Mouse (Mus musculus): ENCODE data around the gene Sgip1.

The Sgip1 gene

DNA sequence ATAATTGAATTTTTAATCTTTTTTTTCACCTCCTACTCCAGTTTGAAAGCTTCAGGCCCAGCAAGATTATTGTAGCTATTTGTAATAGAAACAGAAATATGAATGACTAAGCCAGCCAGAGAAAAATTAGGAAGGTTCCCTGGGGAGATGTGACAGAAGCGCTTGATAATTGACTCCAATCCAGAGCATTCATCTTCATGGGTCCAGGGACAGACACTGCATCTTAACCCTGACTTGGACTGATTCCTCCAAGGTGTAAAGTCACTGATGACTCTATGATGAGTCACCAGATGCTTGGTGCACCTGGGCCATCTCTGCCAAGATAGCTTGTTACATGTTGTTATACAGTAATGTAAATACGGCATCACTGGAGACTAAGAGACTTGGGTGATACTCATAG lies 92.6 kb downstream of the Sgip1 start:
- in situ Hi-C loops (cut with MboI; ENCODE audit: unreplicated experiment in 2 of 2): no loop called here

DNA sequence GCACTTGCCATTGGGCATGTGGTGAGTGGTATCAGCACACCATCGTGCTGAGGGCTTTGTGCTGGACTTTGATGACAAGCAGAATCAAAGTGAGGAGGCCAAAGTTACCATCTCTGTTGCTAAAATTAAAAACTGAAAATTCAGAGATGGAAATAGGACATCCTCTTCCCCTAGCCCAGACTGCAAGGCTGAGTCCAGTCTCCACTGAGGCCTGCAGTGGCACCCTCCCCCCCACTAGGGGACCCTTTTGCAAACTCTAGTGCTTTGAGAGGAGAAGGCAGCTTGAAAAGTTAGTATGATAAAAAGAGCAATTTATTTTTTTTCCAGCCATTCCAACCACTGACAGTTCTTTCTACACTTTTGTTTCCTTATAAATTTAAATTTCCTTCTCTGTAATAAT lies 93.6 kb downstream of the Sgip1 start:
- in situ Hi-C loops (cut with MboI; ENCODE audit: unreplicated experiment in 2 of 2): no loop called here

DNA sequence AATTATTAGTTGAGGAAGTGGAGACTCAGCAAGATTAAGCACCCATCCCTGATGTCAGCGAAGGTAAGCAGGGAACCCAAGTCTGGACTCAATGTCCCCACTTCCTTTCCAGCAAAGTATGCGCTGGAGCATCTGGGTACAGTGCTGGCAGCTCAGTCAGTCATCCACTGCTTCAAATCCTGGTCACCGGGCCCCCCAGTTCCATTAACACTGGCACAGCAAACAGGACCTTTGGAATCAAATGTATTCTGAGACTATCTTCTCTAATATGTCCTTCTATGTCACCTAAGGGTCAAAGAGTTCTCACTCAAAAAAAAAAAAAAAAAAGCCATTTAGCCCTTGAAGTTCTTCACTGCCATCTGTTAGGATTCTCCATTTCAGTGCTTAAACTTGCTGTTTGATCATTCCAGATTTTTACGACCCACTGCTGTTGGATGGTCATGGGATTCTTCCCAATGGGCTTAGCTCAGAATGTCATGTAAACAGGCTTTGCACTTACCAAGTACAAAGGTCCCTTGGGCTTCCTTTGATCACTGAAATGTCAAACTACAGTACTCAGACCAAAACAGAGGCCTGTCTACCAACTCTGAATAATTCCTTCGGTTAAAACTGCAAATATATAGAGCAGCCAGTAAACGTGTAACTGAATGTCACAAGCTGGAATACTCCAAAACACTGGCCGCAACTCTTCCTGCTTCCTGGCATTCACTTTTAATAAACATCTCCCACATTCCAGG lies 99.1 kb downstream of the Sgip1 start:
- in situ Hi-C loops (cut with MboI; ENCODE audit: unreplicated experiment in 2 of 2): no loop called here

DNA sequence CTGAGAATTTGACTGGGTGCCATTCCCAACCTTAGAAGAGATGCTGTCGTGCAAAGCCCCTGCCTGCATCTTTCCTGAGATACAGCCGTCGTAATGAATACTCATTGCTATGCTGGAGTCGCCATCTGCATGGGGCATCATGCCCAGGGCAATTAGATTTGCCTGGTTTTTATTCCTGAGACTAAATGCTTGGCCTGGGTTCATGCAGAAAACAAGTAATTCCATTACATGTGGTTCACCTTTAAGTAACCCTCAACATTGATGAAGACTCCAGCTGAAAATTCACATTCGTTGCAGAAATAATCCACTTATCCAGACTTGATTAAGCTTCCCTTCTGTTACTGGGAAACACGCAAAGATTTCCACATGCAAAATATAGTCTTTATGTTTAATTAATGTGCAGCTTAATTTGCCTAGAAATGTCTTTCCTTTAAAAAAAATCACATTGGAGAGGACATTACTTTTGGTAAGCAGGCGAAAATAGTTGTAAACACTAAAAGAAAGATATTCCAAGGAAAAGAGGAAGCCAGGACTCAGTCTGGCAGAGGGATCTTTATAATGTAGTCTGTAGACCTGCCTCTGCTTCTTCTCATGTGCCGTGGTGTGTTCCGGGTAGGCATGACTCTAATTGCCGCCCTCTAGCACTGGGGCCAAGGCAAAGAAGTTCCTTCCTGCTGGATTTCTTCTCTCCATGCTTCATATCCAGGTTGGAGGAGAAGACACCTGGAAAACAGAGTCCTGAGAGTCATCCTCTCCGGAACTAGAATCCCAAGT lies 100.0 kb downstream of the Sgip1 start:
- in situ Hi-C loops (cut with MboI; ENCODE audit: unreplicated experiment in 2 of 2): no loop called here

DNA sequence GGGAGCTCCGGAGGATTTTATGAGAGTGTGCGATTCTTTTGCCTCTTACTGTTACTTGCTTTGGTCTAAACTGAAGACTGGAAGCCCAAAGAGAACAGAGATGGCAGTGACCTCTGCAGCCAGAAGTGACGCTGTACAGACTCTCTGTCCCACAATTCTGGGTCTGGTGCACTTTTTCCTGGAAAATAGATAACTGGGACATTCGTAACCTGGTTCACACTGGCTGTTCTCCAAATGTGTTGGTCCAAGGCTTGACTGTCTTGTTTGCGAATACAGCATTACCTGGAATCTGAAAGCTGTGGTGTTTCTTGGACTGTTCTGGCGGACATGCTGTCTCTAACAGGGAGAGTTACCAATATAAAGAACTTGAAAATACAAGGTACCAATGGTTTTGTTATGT lies 109.4 kb downstream of the Sgip1 start:
- in situ Hi-C loops (cut with MboI; ENCODE audit: unreplicated experiment in 2 of 2): no loop called here

DNA sequence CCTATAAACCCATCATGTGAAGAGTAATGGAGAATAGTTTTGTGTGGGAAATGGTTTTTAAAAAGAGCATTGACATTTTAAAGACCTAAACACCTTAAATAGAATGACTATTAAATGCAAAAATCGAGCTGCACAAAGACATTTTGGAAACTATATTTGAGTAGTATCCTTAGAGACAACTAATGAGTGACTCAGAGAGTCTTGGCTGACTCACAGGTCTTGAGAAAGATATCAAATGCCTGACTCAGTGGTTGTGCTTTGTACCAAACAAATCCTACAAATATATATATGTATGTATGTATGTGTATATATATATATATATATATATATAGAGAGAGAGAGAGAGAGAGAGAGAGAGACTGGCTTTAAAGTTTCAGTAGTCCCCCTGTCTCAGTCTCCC lies 110.1 kb downstream of the Sgip1 start:
- in situ Hi-C loops (cut with MboI; ENCODE audit: unreplicated experiment in 2 of 2): no loop called here

DNA sequence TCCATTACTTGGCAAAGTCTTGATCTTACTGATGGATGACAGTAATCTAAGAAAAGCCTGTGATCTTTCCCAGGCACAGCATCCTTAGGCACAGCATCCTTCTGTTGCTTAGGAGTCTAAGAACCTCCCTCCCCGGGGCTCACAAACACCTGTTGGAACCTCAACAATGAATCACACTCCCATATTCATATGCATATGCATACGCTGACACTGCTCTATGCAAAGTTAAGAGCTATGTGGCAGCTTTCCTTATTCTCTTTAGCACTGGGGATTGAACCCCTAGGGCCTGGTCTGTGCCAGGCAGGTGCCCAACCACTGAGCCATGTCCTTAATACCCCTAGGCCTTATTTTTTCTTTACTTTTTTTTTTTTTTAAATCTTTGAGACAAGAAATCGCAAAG lies 111.2 kb downstream of the Sgip1 start:
- in situ Hi-C loops (cut with MboI; ENCODE audit: unreplicated experiment in 2 of 2): no loop called here

DNA sequence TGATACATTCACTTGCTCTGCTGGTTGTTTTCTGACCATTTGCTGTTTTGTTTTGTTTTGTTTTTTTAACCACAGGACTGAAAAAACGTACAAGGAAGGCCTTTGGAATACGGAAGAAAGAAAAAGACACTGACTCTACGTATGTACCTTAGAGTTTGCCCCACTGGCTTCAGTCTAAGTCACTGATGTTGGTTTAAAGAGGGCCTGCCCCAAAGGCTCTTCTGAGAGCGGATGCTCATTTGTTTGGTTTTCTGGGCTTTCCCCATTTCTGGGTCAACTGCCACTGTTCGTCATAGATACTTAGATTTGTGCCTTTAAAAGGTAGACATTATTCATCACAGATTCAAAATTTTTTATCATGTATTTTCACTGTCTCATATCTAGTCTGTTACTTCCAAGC lies 111.7 kb downstream of the Sgip1 start:
- in situ Hi-C loops (cut with MboI; ENCODE audit: unreplicated experiment in 2 of 2): no loop called here

DNA sequence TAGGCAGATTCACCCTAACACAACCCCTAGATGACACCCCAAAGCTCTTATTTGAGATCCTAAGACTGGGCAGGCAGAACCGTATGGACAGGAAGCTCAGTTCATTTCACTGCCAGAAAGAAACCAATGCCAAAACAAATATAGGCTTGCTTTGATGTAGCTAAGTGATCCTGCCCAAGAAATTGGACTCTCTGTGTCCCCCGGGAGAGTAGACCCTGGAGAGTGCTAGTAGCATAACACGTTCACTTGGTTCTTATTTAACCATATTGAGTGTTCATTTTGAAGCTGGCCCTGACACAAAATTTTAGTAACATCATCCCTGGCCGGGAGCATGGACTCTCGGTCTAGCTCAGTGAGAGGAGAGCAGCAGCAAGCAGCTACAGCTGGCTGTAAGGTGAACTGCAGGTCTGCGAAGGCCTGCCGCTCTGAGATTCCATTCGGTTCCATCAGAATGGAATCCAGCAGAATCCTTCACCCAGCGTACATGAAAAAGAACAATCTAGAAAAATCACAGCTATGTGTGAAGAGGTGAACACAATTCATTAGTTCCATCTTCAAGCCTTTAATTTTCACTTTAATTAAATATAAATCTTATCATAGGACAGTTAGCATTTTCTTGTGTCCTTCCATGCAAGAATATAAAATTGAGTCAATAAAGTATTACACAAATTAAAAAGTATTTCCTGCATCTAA lies 112.4 kb downstream of the Sgip1 start:
- in situ Hi-C loops (cut with MboI; ENCODE audit: unreplicated experiment in 2 of 2): no loop called here

DNA sequence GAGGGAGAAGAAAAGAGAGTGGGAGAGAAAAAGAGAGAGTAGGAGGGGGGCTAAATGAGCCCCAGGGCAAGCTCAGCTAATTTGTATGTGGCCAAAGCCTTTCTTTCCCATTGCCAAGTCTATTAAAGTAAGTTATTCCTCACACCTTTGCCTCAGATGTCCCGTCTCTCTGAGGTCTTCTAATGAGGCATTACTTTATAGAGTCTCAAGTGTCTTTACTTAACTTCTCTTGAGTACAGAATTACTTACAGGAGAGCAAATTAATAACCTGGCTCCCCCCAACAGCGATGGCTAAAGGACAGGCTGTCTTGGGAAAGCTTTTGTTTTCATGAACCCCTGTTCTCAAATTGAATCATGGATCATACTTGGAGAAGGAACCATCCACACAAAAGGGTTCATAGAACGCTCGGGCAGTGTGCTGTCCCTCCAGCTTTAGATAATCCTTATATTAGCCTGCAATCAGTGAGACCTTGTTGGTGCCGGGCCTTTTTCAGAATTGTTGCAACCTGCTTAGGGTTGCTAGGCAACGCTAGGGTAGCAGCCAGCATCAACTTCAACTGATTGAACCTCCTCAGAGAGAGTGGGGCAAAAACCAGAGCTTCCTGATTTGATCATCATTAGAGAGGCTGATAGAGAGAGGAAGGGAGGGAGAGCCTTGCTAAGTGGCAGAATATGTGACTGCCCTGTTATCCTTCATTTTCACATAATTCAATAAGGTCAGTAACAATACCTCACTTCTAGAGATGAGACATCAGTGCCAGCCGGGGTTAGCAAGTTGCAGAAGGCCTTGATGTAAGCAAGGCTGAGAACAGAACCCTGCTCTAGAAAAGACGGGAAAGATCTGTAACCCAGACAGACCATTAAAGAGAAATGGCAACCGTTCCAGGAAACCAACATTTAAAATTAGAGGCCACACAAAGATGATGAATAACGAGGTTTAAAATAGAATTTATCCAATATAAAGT lies 114.1 kb downstream of the Sgip1 start:
- in situ Hi-C loops (cut with MboI; ENCODE audit: unreplicated experiment in 2 of 2): no loop called here

DNA sequence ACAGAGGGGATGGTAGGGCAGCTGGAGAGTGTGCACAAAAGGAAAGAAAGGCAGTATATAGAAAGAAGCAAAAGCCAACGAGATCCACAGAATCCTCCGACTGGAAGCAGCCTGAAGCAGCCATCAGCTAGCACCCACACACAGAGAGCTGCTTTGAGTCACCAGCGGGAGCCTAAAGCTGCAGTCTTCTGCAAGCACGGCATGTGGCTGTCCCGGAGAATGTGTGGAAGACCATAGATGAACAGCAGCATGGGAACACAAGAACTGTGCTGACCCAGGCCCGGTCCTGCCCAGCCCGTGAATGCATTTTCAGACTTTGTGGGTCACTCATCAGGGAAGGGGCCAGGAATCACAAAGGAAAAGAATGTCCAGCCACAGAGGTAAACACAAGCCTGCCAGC lies 115.0 kb downstream of the Sgip1 start:
- in situ Hi-C loops (cut with MboI; ENCODE audit: unreplicated experiment in 2 of 2): no loop called here

DNA sequence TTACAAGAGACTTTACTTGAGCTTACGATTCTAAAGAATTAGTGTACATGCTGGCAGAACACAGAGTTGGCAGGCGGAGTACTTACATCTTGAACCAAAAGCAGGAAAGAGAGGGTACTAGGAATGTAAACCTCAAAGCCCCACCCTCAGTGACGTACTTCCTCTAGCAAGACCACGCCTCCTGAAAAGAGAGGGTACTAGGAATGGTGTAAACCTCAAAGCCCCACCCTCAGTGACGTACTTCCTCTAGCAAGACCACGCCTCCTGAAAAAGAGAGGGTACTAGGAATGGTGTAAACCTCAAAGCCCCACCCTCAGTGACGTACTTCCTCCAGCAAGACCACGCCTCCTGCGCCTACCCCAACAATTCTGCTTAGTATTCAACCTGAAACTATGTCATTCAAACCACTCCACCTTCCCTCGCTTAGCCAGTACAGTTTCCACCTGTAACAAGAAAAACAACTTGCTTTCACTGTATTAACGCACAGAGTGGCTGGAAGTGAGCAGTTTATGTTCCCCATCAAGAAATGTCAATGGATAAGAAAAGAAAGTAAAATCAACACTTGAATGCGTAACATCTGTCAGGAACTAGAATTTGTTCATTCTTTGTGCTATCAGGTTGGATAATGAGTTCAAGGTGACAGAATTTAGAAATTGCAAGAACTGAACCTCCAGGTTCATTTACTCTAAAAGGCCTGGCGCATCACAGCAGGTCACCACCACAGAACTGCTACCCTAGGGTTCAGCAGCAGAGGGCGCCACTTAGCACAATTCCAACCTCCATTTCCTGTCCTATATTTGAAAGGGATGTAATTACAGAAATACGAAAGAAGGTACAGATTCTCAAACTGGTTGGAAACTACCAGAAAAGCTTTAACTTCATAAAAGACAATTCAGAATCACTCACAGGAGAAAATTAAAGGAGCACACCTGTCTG lies 118.4 kb downstream of the Sgip1 start:
- in situ Hi-C loops (cut with MboI; ENCODE audit: unreplicated experiment in 2 of 2): no loop called here

DNA sequence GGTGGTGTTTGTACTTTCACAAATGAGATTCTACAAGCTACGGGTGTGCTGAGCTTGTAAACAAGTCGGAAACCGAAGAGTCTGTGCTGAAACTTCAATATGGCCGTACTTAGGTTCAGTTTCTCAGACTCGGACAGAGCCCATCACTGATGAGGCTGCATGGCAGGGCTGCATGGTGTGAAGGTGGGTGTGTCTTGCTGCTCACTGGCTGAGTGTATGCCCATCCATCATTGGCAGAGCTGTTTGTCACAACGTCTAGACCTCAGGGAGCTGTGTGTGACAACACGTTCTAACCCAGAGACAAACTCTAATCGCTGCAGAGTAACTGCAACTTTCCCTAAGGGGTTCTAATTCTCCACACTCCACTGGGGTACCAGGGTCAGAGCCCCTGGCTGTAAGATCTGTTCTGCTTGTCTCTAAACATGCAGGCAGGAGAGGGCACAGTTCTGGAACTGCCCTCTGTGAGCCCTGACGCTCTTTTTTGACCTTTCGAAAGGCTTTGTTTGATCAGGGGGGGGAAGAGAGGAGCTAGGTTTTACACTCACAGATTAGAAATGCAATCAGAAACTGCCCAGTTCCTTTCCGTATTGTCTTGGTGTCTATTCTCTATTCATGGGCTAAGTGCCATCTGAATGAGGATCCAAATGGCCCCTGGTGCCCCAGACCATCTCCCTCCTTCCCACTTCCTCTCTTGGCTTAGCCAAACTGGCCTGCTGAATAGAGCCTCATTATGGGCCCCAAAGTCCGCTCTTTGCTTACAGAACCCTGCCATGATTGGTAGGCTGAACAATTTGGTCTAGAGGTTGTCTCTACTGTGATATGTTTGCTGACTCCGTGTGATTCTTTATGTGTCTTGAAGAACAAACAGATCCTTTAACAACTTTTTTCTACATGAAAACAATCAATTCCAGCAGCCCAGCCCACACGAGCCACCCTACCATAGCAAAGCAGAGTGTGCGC lies 121.9 kb downstream of the Sgip1 start:
- in situ Hi-C loops (cut with MboI; ENCODE audit: unreplicated experiment in 2 of 2): no loop called here

DNA sequence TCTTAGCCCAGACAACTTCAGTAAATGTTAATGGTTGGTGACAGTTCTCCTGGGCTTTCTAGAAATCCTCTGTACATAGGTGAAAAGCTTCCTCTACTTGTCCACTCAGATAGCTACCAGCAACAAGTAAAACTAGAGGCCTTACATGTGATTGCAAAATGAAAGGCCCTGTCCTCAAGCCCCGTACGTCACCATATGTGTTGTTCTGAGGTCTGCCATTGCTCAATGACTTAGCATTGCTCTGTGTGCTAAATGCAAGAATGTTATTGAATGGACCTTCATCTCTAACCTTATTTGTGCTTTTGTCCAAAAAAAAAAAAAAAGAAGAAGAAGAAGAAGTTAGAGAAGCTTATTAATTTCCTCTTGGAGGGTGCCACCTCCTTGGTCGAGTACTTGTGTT lies 125.4 kb downstream of the Sgip1 start:
- in situ Hi-C loops (cut with MboI; ENCODE audit: unreplicated experiment in 2 of 2): no loop called here

DNA sequence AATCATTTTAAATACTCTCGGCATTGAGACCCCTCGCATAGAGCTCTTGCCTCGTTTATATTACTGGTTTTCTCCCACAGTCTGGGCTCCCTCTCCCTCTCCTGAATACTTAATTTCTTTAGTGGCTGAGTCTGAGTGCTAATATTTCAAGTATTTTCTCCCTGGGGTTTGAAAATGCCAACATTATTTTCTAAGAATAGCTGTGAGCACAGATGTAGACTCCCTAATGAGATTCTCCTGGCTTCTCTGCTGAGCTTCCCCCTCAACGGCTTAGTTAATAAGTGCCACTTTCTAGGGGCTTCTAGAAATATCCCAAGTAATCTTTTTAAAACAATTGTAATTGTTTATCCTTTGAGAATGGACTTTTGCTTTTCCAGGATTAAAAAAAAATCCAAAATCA lies 130.2 kb downstream of the Sgip1 start:
- in situ Hi-C loops (cut with MboI; ENCODE audit: unreplicated experiment in 2 of 2): no loop called here

DNA sequence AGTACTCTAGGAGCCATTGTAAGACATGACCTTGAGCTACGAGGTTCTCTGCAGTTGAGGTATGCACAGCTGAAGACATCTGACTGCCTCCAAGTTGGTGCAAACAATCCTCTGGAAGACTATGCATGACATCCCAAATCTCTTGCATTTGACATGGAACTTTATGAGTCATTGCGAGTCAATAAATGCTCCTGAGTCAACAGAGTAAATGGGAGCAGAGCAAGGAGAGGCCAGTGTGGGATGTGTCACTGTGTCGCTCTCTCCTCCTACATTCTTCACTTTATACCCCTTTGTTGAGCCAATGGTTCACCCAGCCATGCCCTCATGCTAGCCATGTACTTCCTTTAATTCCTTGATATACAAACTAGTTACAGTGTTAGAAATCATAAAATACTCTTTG lies 142.0 kb downstream of the Sgip1 start:
- in situ Hi-C loops (cut with MboI; ENCODE audit: unreplicated experiment in 2 of 2): no loop called here

DNA sequence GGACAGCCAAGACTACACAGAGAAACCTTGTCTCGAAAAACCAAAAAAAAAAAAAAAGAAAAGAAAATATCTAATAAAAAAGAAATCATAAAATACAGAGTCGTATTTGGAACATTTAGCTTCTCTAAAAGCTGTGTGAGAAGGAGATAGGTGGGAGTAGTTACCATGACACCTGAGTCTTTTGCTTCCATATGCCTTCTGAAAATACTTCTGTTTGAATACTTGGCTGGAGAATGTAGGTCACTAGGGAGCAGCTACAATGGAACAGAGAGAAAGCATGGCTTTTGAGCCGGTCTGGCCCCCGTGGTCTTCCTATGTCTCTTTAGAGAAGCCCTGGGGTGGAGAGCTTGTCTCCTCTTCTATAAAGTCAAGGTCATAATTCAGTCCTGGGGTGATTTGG lies 143.1 kb downstream of the Sgip1 start:
- in situ Hi-C loops (cut with MboI; ENCODE audit: unreplicated experiment in 2 of 2): no loop called here

DNA sequence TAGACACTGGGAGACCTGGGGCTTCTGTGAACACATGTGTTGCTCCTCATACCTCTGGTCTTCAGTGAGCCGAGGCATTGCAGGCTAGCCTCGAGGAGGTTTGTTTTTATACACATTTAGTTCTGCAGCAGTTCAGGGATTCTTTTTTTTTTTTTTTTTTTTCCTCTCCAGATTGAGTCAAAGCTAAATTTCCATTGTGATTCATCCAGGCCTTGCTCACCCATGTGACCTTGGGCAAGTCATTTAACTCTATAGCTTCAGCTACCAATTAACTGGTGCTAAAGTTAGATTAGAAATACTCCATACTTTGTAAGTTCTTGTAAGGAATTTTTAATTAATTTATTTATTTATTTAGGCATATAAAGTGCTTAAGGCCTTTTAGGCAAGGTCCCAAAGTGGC lies 145.4 kb downstream of the Sgip1 start:
- in situ Hi-C loops (cut with MboI; ENCODE audit: unreplicated experiment in 2 of 2): no loop called here
